Mouse (Mus musculus) limb, embryonic 12.5 days (tissue): Measurements from ENCODE around the gene Tppp3. TPM values are rescaled to one million over a fixed set of nuclear protein-coding genes. Genes with fewer than 3 reads are reported as not detected.

Source experiments
- ATAC-seq: fragments of 200-750 bp; cut with Nextera tagmentation; 2 replicates; pipeline ENCODE4 v1.8.0; 2017; ENCODE audit warnings: low read depth, moderate TSS enrichment; ENCODE audit not compliant: insufficient number of reproducible peaks, insufficient read depth, low FRiP score, low TSS enrichment
- H3K27ac ChIP-seq: fragments of 300-500 bp; sonication (generic); 2 replicates; pipeline ENCODE4 v1.5.1; 2016; ENCODE audit warnings: mild to moderate bottlenecking, moderate library complexity
- H3K27me3 ChIP-seq: fragments of 300-500 bp; sonication (generic); 2 replicates; pipeline ENCODE4 v1.6.1; 2016; ENCODE audit warnings: mild to moderate bottlenecking, moderate library complexity
- H3K36me3 ChIP-seq: fragments of 300-500 bp; sonication (generic); 2 replicates; pipeline ENCODE4 v1.6.1; 2016; ENCODE audit warnings: mild to moderate bottlenecking, moderate library complexity
- H3K4me1 ChIP-seq: fragments of 300-500 bp; sonication (generic); replicated peaks from 2 replicates; pipeline ENCODE4 v1.6.1; 2016
- H3K4me2 ChIP-seq: fragments of 300-500 bp; sonication (generic); 2 replicates; pipeline ENCODE4 v1.6.1; 2016; ENCODE audit warnings: mild to moderate bottlenecking, moderate library complexity
- H3K4me3 ChIP-seq: fragments of 300-500 bp; sonication (generic); replicated peaks from 2 replicates; pipeline ENCODE4 v1.5.1; 2016; ENCODE audit warnings: mild to moderate bottlenecking
- H3K9ac ChIP-seq: fragments of 300-500 bp; sonication (generic); replicated peaks from 2 replicates; pipeline ENCODE4 v1.6.1; 2016; ENCODE audit warnings: mild to moderate bottlenecking, moderate library complexity
- H3K9me3 ChIP-seq: fragments of 300-500 bp; sonication (generic); 2 replicates; pipeline ENCODE4 v1.6.1; 2016; ENCODE audit warnings: mild to moderate bottlenecking, moderate library complexity
- WGBS: fragments of 180-500 bp; shearing (Covaris S2); methylation state at CpG from one replicate; pipeline ENCODE4 v1.1.7; 2016; 5-methylcytosine and 5-hydroxymethylcytosine counted together
- polyA plus RNA-seq: library from polyadenylated mRNA; unstranded; fragments of >200 nt; fragmentation: Nextera tagmentation; extraction: Ambion mirVana; gene quantifications from 2 replicates; pipeline ENCODE4 v1.2.1, GENCODE M21; 2016

Tppp3 gene
- polyA plus RNA-seq, 1 experiment from 2014 or later: 28.9 TPM

- Histone ChIP-seq H3K36me3 (peaks cover 28% of the 10 kb centered on the region), H3K9ac (no peak overlapping the region), H3K4me1 (peaks cover 70% of the 10 kb centered on the region), H3K27me3 (peaks cover 61% of the 10 kb centered on the region), H3K9me3 (no peaks in the 10 kb centered on the region), H3K4me2 (peak overlapping the region; percentile 8; the same call in 1 of the 2 replicates), H3K4me3 (no peak overlapping the region), H3K27ac (no peak overlapping the region; the same call in 1 of the 2 replicates)
- 28% methylated on average over 17 of the region's 17 CpGs for WGBS
- ATAC-seq: no peak
Measured at GRCm38 (mm10) chr8:105473816-105474606, 2.7 kb upstream of the Tppp3 start.

- 42% methylated on average over 9 of the region's 9 CpGs for WGBS
- Histone ChIP-seq H3K4me3 (no peak overlapping the region), H3K27me3 (peaks cover 61% of the 10 kb centered on the region), H3K4me2 (no peak overlapping the region), H3K27ac (no peak overlapping the region), H3K9me3 (no peaks in the 10 kb centered on the region), H3K36me3 (peaks cover 20% of the 10 kb centered on the region; the same call in 1 of the 2 replicates), H3K4me1 (peaks cover 72% of the 10 kb centered on the region), H3K9ac (no peak overlapping the region)
- ATAC-seq: no peak
Measured at GRCm38 (mm10) chr8:105472983-105473382, 1.7 kb upstream of the Tppp3 start.

GRCm38 (mm10) chr8:105472414-105472932 lies 1.1 kb upstream of the Tppp3 start:
- Histone ChIP-seq H3K4me3 (no peak overlapping the region), H3K27me3 (peaks cover 61% of the 10 kb centered on the region), H3K27ac (no peak overlapping the region), H3K9ac (no peak overlapping the region; the same call in 1 of the 2 replicates), H3K4me2 (no peak overlapping the region; the same call in 1 of the 2 replicates), H3K9me3 (no peaks in the 10 kb centered on the region), H3K36me3 (peaks cover 24% of the 10 kb centered on the region; the same call in 1 of the 2 replicates), H3K4me1 (peaks cover 72% of the 10 kb centered on the region)
- 10% methylated on average over 23 of the region's 23 CpGs for WGBS
- no peak for ATAC-seq

GRCm38 (mm10) chr8:105470681-105471313 lies 529 bp downstream of the Tppp3 start:
- H3K27me3 ChIP-seq: peaks cover 58% of the 10 kb centered on the region
- no peaks in the 10 kb centered on the region for H3K9me3 ChIP-seq
- WGBS: 19% methylated on average over 11 of the region's 11 CpGs
- H3K36me3 ChIP-seq: peaks cover 19% of the 10 kb centered on the region; the same call in 1 of the 2 replicates
- peak; percentile 74 for ATAC-seq
- H3K4me2 ChIP-seq: peak overlapping the region; percentile 66
- H3K9ac ChIP-seq: peak overlapping the region; percentile 57
- H3K27ac ChIP-seq: 0 out of 2 replicates have a peak overlapping the region, but pooled peaks have one; percentile 45
- H3K4me3 ChIP-seq: peak overlapping the region; percentile 38
- peaks cover 68% of the 10 kb centered on the region for H3K4me1 ChIP-seq

GRCm38 (mm10) chr8:105470262-105470661 lies 1.1 kb downstream of the Tppp3 start:
- Histone ChIP-seq H3K4me2 (peak overlapping the region; percentile 66), H3K4me1 (peaks cover 63% of the 10 kb centered on the region), H3K27ac (0 out of 2 replicates have a peak overlapping the region, but pooled peaks have one; percentile 45), H3K27me3 (peaks cover 52% of the 10 kb centered on the region), H3K9me3 (no peaks in the 10 kb centered on the region), H3K9ac (no peak overlapping the region), H3K36me3 (peaks cover 16% of the 10 kb centered on the region; the same call in 1 of the 2 replicates), H3K4me3 (0 out of 2 replicates have a peak overlapping the region, but pooled peaks have one; percentile 38)
- no peak for ATAC-seq
- 72% methylated on average over 5 of the region's 5 CpGs for WGBS

GRCm38 (mm10) chr8:105469816-105470215 lies 1.5 kb downstream of the Tppp3 start:
- Histone ChIP-seq H3K36me3 (peaks cover 16% of the 10 kb centered on the region; the same call in 1 of the 2 replicates), H3K9ac (no peak overlapping the region), H3K9me3 (no peaks in the 10 kb centered on the region), H3K4me2 (peak overlapping the region; percentile 66; the same call in 1 of the 2 replicates), H3K4me3 (no peak overlapping the region), H3K27ac (no peak overlapping the region), H3K4me1 (peaks cover 58% of the 10 kb centered on the region), H3K27me3 (peaks cover 49% of the 10 kb centered on the region)
- 91% methylated on average over 5 of the region's 5 CpGs for WGBS
- no peak for ATAC-seq

GRCm38 (mm10) chr8:105469041-105469695 lies 2.2 kb downstream of the Tppp3 start:
- Histone ChIP-seq H3K4me1 (peaks cover 52% of the 10 kb centered on the region), H3K27me3 (peaks cover 43% of the 10 kb centered on the region), H3K4me2 (no peak overlapping the region), H3K9me3 (no peaks in the 10 kb centered on the region), H3K36me3 (peaks cover 14% of the 10 kb centered on the region; the same call in 1 of the 2 replicates), H3K4me3 (no peak overlapping the region), H3K27ac (no peak overlapping the region), H3K9ac (no peak overlapping the region)
- 38% methylated on average over 6 of the region's 6 CpGs for WGBS
- no peak for ATAC-seq

- no peak for ATAC-seq
- Histone ChIP-seq H3K9ac (no peak overlapping the region), H3K9me3 (no peaks in the 10 kb centered on the region), H3K4me1 (peaks cover 42% of the 10 kb centered on the region), H3K27me3 (peaks cover 32% of the 10 kb centered on the region), H3K36me3 (peaks cover 7% of the 10 kb centered on the region; the same call in 1 of the 2 replicates), H3K4me3 (no peak overlapping the region), H3K27ac (no peak overlapping the region), H3K4me2 (no peak overlapping the region)
- WGBS: 89% methylated on average over 27 of the region's 27 CpGs
Measured at GRCm38 (mm10) chr8:105468002-105468720, 3.2 kb downstream of the Tppp3 start.

GRCm38 (mm10) chr8:105467396-105467985 lies 3.8 kb downstream of the Tppp3 start:
- WGBS: 87% methylated on average over 10 of the region's 10 CpGs
- H3K27me3 ChIP-seq: peaks cover 26% of the 10 kb centered on the region
- H3K4me3 ChIP-seq: no peak overlapping the region
- no peaks in the 10 kb centered on the region for H3K9me3 ChIP-seq
- no peak overlapping the region for H3K27ac ChIP-seq
- no peak overlapping the region for H3K4me2 ChIP-seq
- H3K9ac ChIP-seq: no peak overlapping the region
- peaks cover 4% of the 10 kb centered on the region; the same call in 1 of the 2 replicates for H3K36me3 ChIP-seq
- H3K4me1 ChIP-seq: peaks cover 35% of the 10 kb centered on the region
- no peak for ATAC-seq

- Histone ChIP-seq H3K27ac (no peak overlapping the region), H3K4me1 (peaks cover 30% of the 10 kb centered on the region), H3K4me2 (no peak overlapping the region), H3K9ac (no peak overlapping the region), H3K36me3 (peaks cover 4% of the 10 kb centered on the region; the same call in 1 of the 2 replicates), H3K27me3 (peaks cover 19% of the 10 kb centered on the region), H3K4me3 (no peak overlapping the region), H3K9me3 (no peaks in the 10 kb centered on the region)
- no peak for ATAC-seq
- 75% methylated on average over 7 of the region's 7 CpGs for WGBS
Measured at GRCm38 (mm10) chr8:105466700-105467291, 4.5 kb downstream of the Tppp3 start.
